Mouse (Mus musculus) testis, postnatal 10 days (tissue): ENCODE measurements around the gene Cebpe.

Experiments
- DNase-seq: peaks from one replicate; pipeline ENCODE4 v3.0.0; 2021; ENCODE audit warnings: low spot score

Gene Cebpe

GRCm38 (mm10) chr14:54712074-54712473, at the start of gene Cebpe:
Gene Cebpe, minus strand, starts transcription at chr14:54712174.
- no peak for DNase-seq

- no peak for DNase-seq
Observed at GRCm38 (mm10) chr14:54756382-54756781, 44.4 kb upstream of the Cebpe start.

- peak; percentile 56 for DNase-seq
Observed at GRCm38 (mm10) chr14:54754602-54755018, 42.6 kb upstream of the Cebpe start.

GRCm38 (mm10) chr14:54753986-54754601, 42.1 kb upstream of the Cebpe start:
- no peak for DNase-seq

GRCm38 (mm10) chr14:54752938-54753337, 41.0 kb upstream of the Cebpe start:
- DNase-seq = no peak

- DNase-seq = no peak
Observed at GRCm38 (mm10) chr14:54751768-54752167, 39.8 kb upstream of the Cebpe start.

- DNase-seq = no peak
Observed at GRCm38 (mm10) chr14:54749238-54749637, 37.3 kb upstream of the Cebpe start.

GRCm38 (mm10) chr14:54747942-54748917, 36.3 kb upstream of the Cebpe start:
- DNase-seq = no peak

DNA sequence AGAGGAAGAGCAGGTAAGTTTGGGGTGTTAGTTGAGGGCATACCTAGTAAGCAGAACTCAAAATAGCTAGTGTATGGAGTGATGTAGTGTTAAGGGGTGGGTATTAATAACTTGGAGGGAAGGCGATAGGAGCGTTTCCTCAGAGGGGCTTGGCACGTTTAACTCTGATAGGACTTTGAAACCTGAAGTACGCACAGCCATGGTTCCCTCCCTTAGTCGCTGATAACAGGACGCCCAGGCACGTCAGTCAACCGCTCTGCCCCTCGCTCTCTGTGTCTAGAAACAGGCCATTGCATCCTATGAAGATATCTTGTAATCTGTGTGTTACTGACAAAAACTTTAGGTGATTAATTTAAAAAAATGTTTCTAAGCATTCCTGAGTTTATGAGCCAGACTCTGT, 34.1 kb upstream of the Cebpe start:
- no peak for DNase-seq

- no peak for DNase-seq
Observed at GRCm38 (mm10) chr14:54744473-54744872, 32.5 kb upstream of the Cebpe start.

DNA sequence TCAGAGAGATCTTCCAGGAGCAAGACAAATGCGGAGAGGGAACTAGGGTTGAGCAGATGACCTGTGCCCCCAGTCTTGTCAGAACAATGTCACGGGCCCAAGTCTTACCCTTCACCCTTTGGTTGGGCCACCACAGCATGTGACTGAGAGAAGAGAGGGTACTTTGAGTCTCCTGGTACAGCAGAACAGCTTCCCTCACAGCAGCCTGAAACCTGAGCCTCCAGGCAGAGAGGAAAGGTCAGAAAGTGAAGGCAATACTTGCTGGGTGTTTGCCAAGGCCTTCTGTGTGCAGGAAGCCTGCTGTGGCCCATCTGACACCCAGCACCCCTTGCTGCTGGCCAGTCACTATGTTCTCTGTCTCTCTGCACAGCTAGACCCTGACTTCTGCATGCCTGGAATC, 30.4 kb upstream of the Cebpe start:
- DNase-seq = peak; percentile 54

- DNase-seq = no peak
Observed at GRCm38 (mm10) chr14:54741721-54742120, 29.7 kb upstream of the Cebpe start.

- DNase-seq = no peak
Observed at GRCm38 (mm10) chr14:54737634-54738033, 25.7 kb upstream of the Cebpe start.

- no peak for DNase-seq
Observed at GRCm38 (mm10) chr14:54736555-54737552, 24.9 kb upstream of the Cebpe start.

DNA sequence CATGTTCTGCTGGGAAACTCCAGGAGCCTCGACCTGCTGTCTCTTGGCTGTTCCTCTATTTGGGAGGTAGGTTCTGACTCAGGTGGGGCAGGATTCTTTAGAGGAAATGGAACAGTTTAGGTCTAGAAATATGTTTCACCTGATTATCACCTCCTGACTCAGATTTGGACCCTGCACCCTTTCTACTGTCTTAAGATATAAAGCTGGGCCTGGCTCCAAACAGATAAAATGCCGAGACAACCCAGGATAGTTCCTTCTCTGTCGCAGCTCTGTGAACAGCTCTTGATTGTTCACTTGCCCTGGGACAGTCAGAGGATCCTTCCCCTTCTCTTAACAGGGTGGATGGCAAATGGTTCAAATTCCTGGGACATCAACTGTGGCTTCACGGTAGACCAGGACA, 23.2 kb upstream of the Cebpe start:
- no peak for DNase-seq

DNA sequence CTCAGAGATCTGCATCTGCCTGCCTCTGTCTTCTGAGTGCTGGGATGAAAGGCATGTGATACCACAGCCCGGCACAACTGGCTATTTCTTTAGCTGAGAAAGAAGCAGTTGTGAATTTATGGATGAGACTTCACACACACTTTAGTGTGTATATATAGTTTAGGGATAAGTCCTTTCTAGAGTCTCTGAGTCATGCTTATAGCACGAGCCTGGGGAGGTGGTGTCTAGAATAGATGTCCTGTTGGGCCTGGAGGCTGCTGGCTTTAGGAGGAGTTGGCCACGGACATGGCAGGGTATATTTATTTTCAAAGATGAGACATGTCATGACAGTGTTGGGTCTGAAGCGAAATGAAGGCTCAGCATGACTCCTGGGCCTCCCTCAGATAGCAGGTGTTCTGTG, 22.0 kb upstream of the Cebpe start:
- no peak for DNase-seq

DNA sequence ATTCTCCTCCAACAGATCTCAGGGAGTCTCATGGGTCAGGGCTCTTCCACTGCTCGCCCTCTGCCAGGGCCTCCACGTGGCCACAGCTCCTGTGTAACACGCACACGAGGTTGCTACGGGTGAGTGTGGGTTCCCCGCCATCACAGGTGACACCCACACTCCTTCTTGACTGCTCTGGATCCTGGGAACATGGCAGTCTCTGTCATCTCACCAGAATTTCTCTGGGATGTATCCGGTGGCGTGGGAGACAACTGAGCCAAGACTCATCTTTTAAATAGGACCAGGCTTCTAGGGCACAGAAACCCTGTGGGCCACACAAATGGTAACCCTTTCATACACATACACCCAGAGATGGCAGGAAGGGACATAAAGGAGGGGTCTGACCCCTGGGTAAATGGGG, 20.2 kb upstream of the Cebpe start:
- no peak for DNase-seq

- no peak for DNase-seq
Observed at GRCm38 (mm10) chr14:54730305-54730704, 18.3 kb upstream of the Cebpe start.

DNA sequence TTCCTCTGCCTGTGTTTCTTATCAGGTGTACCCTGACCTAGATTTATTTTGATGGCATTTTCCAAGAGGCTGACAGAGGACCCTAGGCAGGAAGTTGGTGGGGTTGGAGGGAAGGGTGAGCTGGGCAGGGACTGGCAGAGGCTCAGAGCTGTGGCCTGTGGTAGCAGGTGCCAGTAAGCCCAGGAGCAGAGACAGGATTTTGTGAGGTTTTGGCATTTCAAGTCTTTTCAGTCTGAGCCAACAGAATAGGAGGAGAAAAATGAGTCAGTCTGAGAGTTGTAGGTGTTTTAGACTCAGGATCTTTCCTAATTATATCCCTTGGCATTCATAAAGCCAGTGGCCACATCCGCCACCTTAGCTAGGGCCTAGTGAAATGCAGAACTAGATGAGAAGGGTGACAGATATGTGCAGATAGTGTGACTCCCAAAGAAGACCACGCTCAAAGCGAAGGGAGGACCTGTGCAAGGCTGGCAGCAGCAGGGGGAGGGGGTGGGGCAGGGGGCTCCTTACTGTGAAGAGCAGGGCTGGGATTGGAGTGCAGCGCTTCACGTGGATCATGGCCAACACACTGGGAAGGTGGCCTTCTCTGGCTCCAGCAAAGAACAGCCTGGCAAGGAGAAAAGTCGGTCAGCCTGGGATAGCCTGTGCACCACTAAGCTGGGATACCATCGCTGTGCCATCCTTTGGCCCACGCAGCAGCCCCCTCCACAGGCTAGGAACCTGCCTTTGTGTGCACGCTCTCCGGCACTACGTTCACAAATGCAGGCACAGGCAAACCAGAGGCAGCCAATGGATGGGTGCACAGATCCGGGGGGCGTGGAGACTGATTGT, 17.1 kb upstream of the Cebpe start:
- DNase-seq = no peak

GRCm38 (mm10) chr14:54727565-54727964, 15.6 kb upstream of the Cebpe start:
- DNase-seq = no peak

- DNase-seq = no peak
Observed at GRCm38 (mm10) chr14:54724049-54724448, 12.1 kb upstream of the Cebpe start.
